Mouse (Mus musculus) T-cell, adult 2 months (primary cell): ENCODE measurements around the gene Hspa4l.
"Not testable (repeated sequence)": the region's sequence is repeated elsewhere in the genome, so short reads cannot be mapped to it uniquely, and the experiment has no call there.

ENCODE experiments used
- DNase-seq: peaks from one replicate; pipeline ENCODE4 v3.0.0; 2022; ENCODE audit warnings: low spot score

Hspa4l gene

DNA sequence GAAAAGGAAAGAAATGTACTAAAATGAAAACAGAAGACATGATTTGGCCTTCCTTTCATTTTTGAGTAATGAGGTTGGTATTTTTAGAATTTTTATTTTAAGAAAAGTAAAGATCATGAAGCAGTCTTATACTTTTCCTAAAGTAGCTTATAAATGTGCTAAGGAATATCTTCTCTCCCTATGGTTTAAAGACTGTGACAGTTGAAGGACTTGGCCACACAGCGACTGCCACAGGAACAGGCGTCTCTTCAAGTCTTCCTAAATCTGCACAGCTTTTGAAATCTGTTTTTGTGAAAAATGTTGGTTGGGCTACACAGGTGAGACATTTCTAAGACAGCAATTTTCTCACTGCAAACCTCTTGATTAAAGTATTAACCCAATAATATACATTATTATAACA lies 69.0 kb downstream of the Hspa4l start:
- no peak for DNase-seq

- not testable (repeated sequence) for DNase-seq
These were observed 101.2 kb downstream of the Hspa4l start for GRCm38 (mm10) chr3:40845521-40845920.
